Mouse (Mus musculus) mesoderm, embryonic 11.5 days (tissue): ENCODE results near the gene Id1.

Experiments
- DNase-seq: peaks from one replicate; pipeline ENCODE4 v3.0.0-alpha.2; 2012; ENCODE audit warnings: low read depth, low spot score

Gene Id1

GRCm38 (mm10) chr2:152723651-152724331 is 12.3 kb upstream of the Id1 start:
- DNase-seq: peak; percentile 69

- DNase-seq: no peak
Observed at GRCm38 (mm10) chr2:152724332-152724723, 11.7 kb upstream of the Id1 start.

- DNase-seq: no peak
Observed at GRCm38 (mm10) chr2:152725178-152725750, 10.8 kb upstream of the Id1 start.

- DNase-seq: no peak
Observed at GRCm38 (mm10) chr2:152726213-152726612, 9.8 kb upstream of the Id1 start.

GRCm38 (mm10) chr2:152726751-152727335 is 9.2 kb upstream of the Id1 start:
- no peak for DNase-seq

- DNase-seq: no peak
Observed at GRCm38 (mm10) chr2:152727795-152728510, 8.1 kb upstream of the Id1 start.

- no peak for DNase-seq
Observed at GRCm38 (mm10) chr2:152728594-152728993, 7.5 kb upstream of the Id1 start.

- no peak for DNase-seq
Observed at GRCm38 (mm10) chr2:152729013-152729635, 6.9 kb upstream of the Id1 start.

- DNase-seq: peak; percentile 80
Observed at GRCm38 (mm10) chr2:152729636-152730020, 6.4 kb upstream of the Id1 start.

- no peak for DNase-seq
Observed at GRCm38 (mm10) chr2:152733201-152733600, 2.9 kb upstream of the Id1 start.

- DNase-seq: no peak
Observed at GRCm38 (mm10) chr2:152734501-152734900, 1.6 kb upstream of the Id1 start.

- DNase-seq: peak; percentile 98
Observed at GRCm38 (mm10) chr2:152734984-152735383, 1.1 kb upstream of the Id1 start.

GRCm38 (mm10) chr2:152736748-152737147 is 697 bp downstream of the Id1 start:
- peak; percentile 66 for DNase-seq

- DNase-seq: peak; percentile 56
Observed at GRCm38 (mm10) chr2:152737306-152738221, 1.5 kb downstream of the Id1 start.

GRCm38 (mm10) chr2:152738341-152738740 is 2.3 kb downstream of the Id1 start:
- no peak for DNase-seq

- peak; percentile 89 for DNase-seq
Observed at GRCm38 (mm10) chr2:152739031-152739841, 3.2 kb downstream of the Id1 start.

GRCm38 (mm10) chr2:152739842-152740260 is 3.8 kb downstream of the Id1 start:
- DNase-seq: no peak

GRCm38 (mm10) chr2:152740490-152740889 is 4.4 kb downstream of the Id1 start:
- DNase-seq: no peak

- no peak for DNase-seq
Observed at GRCm38 (mm10) chr2:152741153-152742041, 5.3 kb downstream of the Id1 start.
